Mouse (Mus musculus) cortical plate, adult 2 months (tissue): ENCODE data around the gene Smyd1. TPM values are rescaled to one million over a fixed set of nuclear protein-coding genes. Genes with fewer than 3 reads are reported as not detected.

Experiments
- H3K27ac ChIP-seq: fragments of 200-500 bp; 2 replicates; pipeline ENCODE4 v1.5.1; 2012; ENCODE audit warnings: low read length, control low read depth, inconsistent platforms; ENCODE audit not compliant: insufficient read depth
- H3K4me1 ChIP-seq: fragments of 200-500 bp; 2 replicates; pipeline ENCODE4 v1.6.1; 2011; ENCODE audit warnings: low read length; ENCODE audit not compliant: control insufficient read depth, insufficient read depth
- H3K4me3 ChIP-seq: fragments of 200-500 bp; 2 replicates; pipeline ENCODE4 v1.5.1; 2011; ENCODE audit warnings: mild to moderate bottlenecking, low read length, control low read depth; ENCODE audit not compliant: insufficient read depth
- CTCF ChIP-seq: fragments of 200-500 bp; IDR thresholded peaks from 2 replicates; pipeline ENCODE4 v1.5.1; 2011; ENCODE audit warnings: mild to moderate bottlenecking, control low read depth, low read length; ENCODE audit not compliant: insufficient read depth; ENCODE audit errors: extremely low read depth
- POLR2A ChIP-seq: fragments of 200-500 bp; IDR thresholded peaks from 2 replicates; pipeline ENCODE4 v1.6.1; 2011; ENCODE audit warnings: mild to moderate bottlenecking, low read length, control low read depth; ENCODE audit not compliant: insufficient read depth; ENCODE audit errors: extremely low read depth
- polyA plus RNA-seq: library from polyadenylated mRNA; depleted of rRNA; stranded (reverse); fragments of >200 nt; gene quantifications from 2 replicates; pipeline ENCODE4 v1.2.3, GENCODE M21; 2012

Gene Smyd1
- polyA plus RNA-seq, 1 experiment: 1.9 TPM

GRCm38 (mm10) chr6:71262142-71262833 is 59.7 kb downstream of the Smyd1 start:
- TF ChIP-seq CTCF: no peak
- no peak for TF ChIP-seq POLR2A
- Histone ChIP-seq H3K27ac (no peak overlapping the region), H3K4me3 (no peak overlapping the region), H3K4me1 (no peaks in the 10 kb centered on the region)

- no peak overlapping the region for H3K27ac ChIP-seq
- no peak overlapping the region for H3K4me3 ChIP-seq
- no peak for TF ChIP-seq POLR2A
- no peak for TF ChIP-seq CTCF
These were observed 61.0 kb downstream of the Smyd1 start for GRCm38 (mm10) chr6:71261060-71261459.

GRCm38 (mm10) chr6:71260051-71260640 is 61.9 kb downstream of the Smyd1 start:
- Histone ChIP-seq H3K27ac (no peak overlapping the region), H3K4me3 (no peak overlapping the region), H3K4me1 (no peaks in the 10 kb centered on the region)
- TF ChIP-seq CTCF (no peak), POLR2A (no peak)

More at GRCm38 (mm10) chr6:71261060-71261459, 61.0 kb downstream of the Smyd1 start:
- no peaks in the 10 kb centered on the region for H3K4me1 ChIP-seq

- H3K4me1 ChIP-seq: no peaks in the 10 kb centered on the region
- H3K4me3 ChIP-seq: no peak overlapping the region
- TF ChIP-seq CTCF (no peak), POLR2A (no peak)
- H3K27ac ChIP-seq: no peak overlapping the region
These were observed 62.9 kb downstream of the Smyd1 start for GRCm38 (mm10) chr6:71259166-71259565.

GRCm38 (mm10) chr6:71258562-71258961 is 63.5 kb downstream of the Smyd1 start:
- H3K4me1 ChIP-seq: no peaks in the 10 kb centered on the region
- no peak overlapping the region for H3K27ac ChIP-seq
- TF ChIP-seq CTCF: no peak
- TF ChIP-seq POLR2A: no peak
- no peak overlapping the region for H3K4me3 ChIP-seq

- Histone ChIP-seq H3K4me3 (no peak overlapping the region), H3K27ac (no peak overlapping the region), H3K4me1 (no peaks in the 10 kb centered on the region)
- TF ChIP-seq CTCF (no peak), POLR2A (no peak)
These were observed 64.7 kb downstream of the Smyd1 start for GRCm38 (mm10) chr6:71257375-71257774.

- Histone ChIP-seq H3K27ac (no peak overlapping the region), H3K4me1 (no peaks in the 10 kb centered on the region), H3K4me3 (no peak overlapping the region)
- TF ChIP-seq POLR2A (no peak), CTCF (no peak)
These were observed 65.9 kb downstream of the Smyd1 start for GRCm38 (mm10) chr6:71256166-71256565.

GRCm38 (mm10) chr6:71254456-71254855 is 67.6 kb downstream of the Smyd1 start:
- no peak for TF ChIP-seq POLR2A
- TF ChIP-seq CTCF: no peak
- no peaks in the 10 kb centered on the region for H3K4me1 ChIP-seq
- H3K4me3 ChIP-seq: no peak overlapping the region
- no peak overlapping the region for H3K27ac ChIP-seq

- H3K4me3 ChIP-seq: no peak overlapping the region
- H3K27ac ChIP-seq: no peak overlapping the region
- TF ChIP-seq CTCF: no peak
- TF ChIP-seq POLR2A: no peak
These were observed 71.1 kb downstream of the Smyd1 start for GRCm38 (mm10) chr6:71250951-71251350.

GRCm38 (mm10) chr6:71249615-71250014 is 72.4 kb downstream of the Smyd1 start:
- Histone ChIP-seq H3K4me3 (no peak overlapping the region), H3K4me1 (no peaks in the 10 kb centered on the region), H3K27ac (no peak overlapping the region)
- TF ChIP-seq POLR2A: no peak
- no peak for TF ChIP-seq CTCF

More at GRCm38 (mm10) chr6:71250951-71251350, 71.1 kb downstream of the Smyd1 start:
- no peaks in the 10 kb centered on the region for H3K4me1 ChIP-seq

GRCm38 (mm10) chr6:71248420-71248819 is 73.6 kb downstream of the Smyd1 start:
- no peak for TF ChIP-seq POLR2A

More at GRCm38 (mm10) chr6:71248420-71248819, 73.6 kb downstream of the Smyd1 start:
- Histone ChIP-seq H3K4me3 (no peak overlapping the region), H3K27ac (no peak overlapping the region), H3K4me1 (no peaks in the 10 kb centered on the region)
